Mouse (Mus musculus) limb, embryonic 15.5 days (tissue): ENCODE measurements at regions not wholly inside any gene's neighbourhood (a gene's known extent, or its start where the extent isn't known, plus 50 kb on each side); places are given as distances from the start of the nearest gene placed in this dataset.

Experiments
- ATAC-seq: fragments of 200-750 bp; cut with Nextera tagmentation; 2 replicates; pipeline ENCODE4 v1.8.0; 2017; ENCODE audit warnings: low read depth, moderate TSS enrichment; ENCODE audit not compliant: insufficient number of reproducible peaks, low FRiP score, low TSS enrichment
- H3K27ac ChIP-seq: fragments of 300-500 bp; sonication (generic); 2 replicates; pipeline ENCODE4 v1.5.1; 2015; ENCODE audit warnings: moderate library complexity, mild to moderate bottlenecking, inconsistent platforms
- H3K27me3 ChIP-seq: fragments of 300-500 bp; sonication (generic); 2 replicates; pipeline ENCODE4 v1.6.1; 2015; ENCODE audit warnings: inconsistent platforms
- H3K36me3 ChIP-seq: fragments of 300-500 bp; sonication (generic); 2 replicates; pipeline ENCODE4 v1.6.1; 2015; ENCODE audit warnings: inconsistent platforms
- H3K4me1 ChIP-seq: fragments of 300-500 bp; sonication (generic); 2 replicates; pipeline ENCODE4 v1.6.1; 2015; ENCODE audit warnings: inconsistent platforms
- H3K4me2 ChIP-seq: fragments of 300-500 bp; sonication (generic); 2 replicates; pipeline ENCODE4 v1.6.1; 2015; ENCODE audit warnings: mild to moderate bottlenecking, inconsistent platforms
- H3K4me3 ChIP-seq: fragments of 300-500 bp; sonication (generic); 2 replicates; pipeline ENCODE4 v1.5.1; 2015; ENCODE audit warnings: mild to moderate bottlenecking, inconsistent platforms
- H3K9ac ChIP-seq: fragments of 300-500 bp; sonication (generic); 2 replicates; pipeline ENCODE4 v1.6.1; 2015; ENCODE audit warnings: inconsistent platforms
- H3K9me3 ChIP-seq: fragments of 300-500 bp; sonication (generic); 2 replicates; pipeline ENCODE4 v1.6.1; 2016; ENCODE audit warnings: inconsistent platforms
- WGBS: fragments of 180-500 bp; shearing (Covaris S2); methylation state at CpG from one replicate; pipeline ENCODE4 v1.1.7; 2015; 5-methylcytosine and 5-hydroxymethylcytosine counted together

DNA sequence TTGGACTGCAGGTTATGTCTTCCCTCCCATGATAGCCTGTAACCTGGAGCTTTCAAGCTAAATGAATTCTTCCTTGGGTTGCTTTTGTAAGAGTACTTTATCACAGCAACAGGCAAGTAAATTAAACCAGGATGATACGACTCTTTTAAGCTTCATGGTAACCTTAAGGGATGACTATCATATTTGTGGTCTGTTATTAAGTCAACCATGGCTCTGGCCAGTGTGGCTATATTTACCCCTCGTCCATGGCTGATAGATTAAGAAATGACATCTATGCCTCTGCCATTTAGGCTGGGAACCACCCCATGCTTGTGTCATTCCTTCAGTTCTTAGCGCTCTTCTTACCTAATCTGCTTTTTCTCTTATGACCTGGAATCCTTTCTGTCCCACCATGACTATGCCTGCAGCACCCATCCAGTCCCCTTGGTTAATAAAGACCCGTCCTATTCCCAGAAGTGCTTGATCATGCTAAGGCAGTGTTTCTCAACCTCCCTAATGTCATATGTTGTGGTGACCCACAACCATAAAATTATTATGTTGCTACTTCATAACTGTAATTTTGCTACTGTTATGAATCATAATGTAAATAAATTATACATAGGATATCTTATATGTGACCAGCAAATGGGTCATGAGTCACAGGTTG is 214.5 kb upstream of the Nbea start:
- WGBS = 88% methylated on average over 4 of the region's 4 CpGs

DNA sequence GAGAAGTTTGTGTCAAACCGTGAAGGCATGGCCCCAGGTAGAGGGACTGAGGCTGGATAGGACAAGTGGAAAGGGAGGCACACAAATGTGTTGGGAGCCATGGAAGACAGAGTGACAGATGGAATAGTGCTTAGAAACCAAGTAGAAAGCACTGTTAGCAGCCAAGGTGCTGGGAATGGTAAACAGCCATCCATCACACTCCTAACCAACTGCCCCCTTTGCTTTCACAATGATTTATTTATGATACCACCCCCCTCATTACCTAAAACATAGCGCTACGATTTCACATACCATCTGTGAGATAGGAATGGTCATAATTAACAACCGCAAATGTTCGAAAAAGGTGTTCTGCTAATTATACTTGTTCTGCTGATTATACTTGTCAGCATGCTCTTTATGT is 209.6 kb upstream of the Nbea start:
- ATAC-seq = no peak

More for the DNA sequence above, 214.5 kb upstream of the Nbea start:
- H3K27me3 ChIP-seq = no peaks in the 10 kb centered on the region
- H3K9me3 ChIP-seq = no peaks in the 10 kb centered on the region
- no peaks in the 10 kb centered on the region for H3K4me1 ChIP-seq
- H3K36me3 ChIP-seq = no peaks in the 10 kb centered on the region
- no peak overlapping the region for H3K4me3 ChIP-seq
- no peak overlapping the region for H3K27ac ChIP-seq
- H3K9ac ChIP-seq = no peak overlapping the region
- no peak for ATAC-seq
- H3K4me2 ChIP-seq = no peak overlapping the region

DNA sequence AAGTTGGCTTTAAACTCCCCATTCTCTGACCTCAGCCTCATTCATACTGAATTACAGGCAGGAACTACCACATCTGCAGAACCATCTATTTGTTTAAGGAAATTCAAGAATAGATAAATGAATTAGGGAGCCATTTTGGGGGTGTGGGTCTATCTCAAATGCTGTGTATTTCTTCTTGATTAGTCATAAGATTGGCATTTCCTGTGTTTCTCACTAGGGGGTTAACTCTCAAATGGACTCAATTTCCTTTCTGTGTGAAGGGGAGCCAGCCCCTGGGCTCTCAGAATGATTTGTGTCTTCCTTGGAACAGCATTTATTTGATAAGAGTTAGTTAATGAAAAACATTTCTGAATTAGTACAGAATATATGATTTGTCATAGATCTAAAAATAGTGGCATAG is 196.8 kb upstream of the Nbea start:
- Histone ChIP-seq H3K27me3 (no peaks in the 10 kb centered on the region), H3K4me3 (no peak overlapping the region), H3K27ac (no peak overlapping the region), H3K36me3 (no peaks in the 10 kb centered on the region), H3K4me2 (no peak overlapping the region), H3K4me1 (no peaks in the 10 kb centered on the region), H3K9me3 (no peaks in the 10 kb centered on the region), H3K9ac (no peak overlapping the region)
- no peak for ATAC-seq

More for the DNA sequence above, 209.6 kb upstream of the Nbea start:
- WGBS = 54% methylated on average over 5 of the region's 5 CpGs
- H3K9me3 ChIP-seq = no peaks in the 10 kb centered on the region
- no peaks in the 10 kb centered on the region for H3K4me1 ChIP-seq
- H3K9ac ChIP-seq = no peak overlapping the region
- no peaks in the 10 kb centered on the region for H3K27me3 ChIP-seq
- H3K4me2 ChIP-seq = no peak overlapping the region
- no peak overlapping the region for H3K27ac ChIP-seq
- H3K36me3 ChIP-seq = no peaks in the 10 kb centered on the region
- no peak overlapping the region for H3K4me3 ChIP-seq

DNA sequence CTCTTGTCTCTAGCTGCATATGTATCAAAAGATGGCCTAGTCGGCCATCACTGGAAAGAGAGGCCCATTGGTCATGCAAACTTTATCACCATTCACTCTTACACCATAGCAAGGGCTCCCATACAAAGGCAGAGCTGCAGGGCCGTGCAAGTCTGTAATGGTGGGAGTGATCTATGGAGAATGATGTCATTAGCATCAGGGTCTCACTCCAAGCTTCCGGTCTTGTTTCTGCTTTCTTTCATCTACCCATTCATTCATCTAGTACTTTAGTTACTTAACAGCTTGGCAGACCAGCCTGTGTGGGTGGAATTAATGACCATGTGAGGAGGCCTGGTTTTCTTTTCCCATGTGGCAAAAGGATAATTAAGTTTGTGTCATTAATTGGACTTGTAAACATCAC is 196.0 kb upstream of the Nbea start:
- ATAC-seq = no peak
- H3K4me3 ChIP-seq = no peak overlapping the region
- H3K9ac ChIP-seq = no peak overlapping the region
- H3K36me3 ChIP-seq = no peaks in the 10 kb centered on the region
- no peaks in the 10 kb centered on the region for H3K9me3 ChIP-seq
- no peak overlapping the region for H3K27ac ChIP-seq
- no peaks in the 10 kb centered on the region for H3K4me1 ChIP-seq
- H3K4me2 ChIP-seq = no peak overlapping the region
- WGBS = 45% methylated on average over 3 of the region's 3 CpGs
- H3K27me3 ChIP-seq = no peaks in the 10 kb centered on the region

DNA sequence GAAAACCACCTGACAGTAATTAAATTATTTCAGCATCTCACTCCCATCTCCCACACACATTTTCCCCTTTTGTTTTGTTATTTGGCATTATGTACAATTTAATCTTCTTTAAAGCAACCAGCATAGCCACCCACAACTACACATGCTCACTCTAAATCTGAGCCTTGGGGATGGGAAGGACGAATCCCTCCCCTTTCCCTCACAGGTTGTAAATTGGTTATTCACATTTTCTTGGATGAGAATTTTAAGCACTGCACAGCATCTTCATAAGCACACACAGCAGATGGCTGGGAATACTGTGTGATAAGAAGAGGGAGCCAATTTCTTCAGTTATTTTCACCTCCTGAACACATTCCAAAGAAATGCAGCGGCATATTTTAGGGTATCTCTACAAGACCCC is 179.0 kb upstream of the Nbea start:
- no peaks in the 10 kb centered on the region for H3K9me3 ChIP-seq
- H3K4me3 ChIP-seq = no peak overlapping the region
- ATAC-seq = no peak
- no peak overlapping the region for H3K4me2 ChIP-seq
- H3K4me1 ChIP-seq = no peaks in the 10 kb centered on the region
- no peaks in the 10 kb centered on the region for H3K36me3 ChIP-seq
- no peaks in the 10 kb centered on the region for H3K27me3 ChIP-seq
- no peak overlapping the region for H3K9ac ChIP-seq
- no peak overlapping the region for H3K27ac ChIP-seq
- WGBS = 76% methylated on average over 2 of the region's 2 CpGs

DNA sequence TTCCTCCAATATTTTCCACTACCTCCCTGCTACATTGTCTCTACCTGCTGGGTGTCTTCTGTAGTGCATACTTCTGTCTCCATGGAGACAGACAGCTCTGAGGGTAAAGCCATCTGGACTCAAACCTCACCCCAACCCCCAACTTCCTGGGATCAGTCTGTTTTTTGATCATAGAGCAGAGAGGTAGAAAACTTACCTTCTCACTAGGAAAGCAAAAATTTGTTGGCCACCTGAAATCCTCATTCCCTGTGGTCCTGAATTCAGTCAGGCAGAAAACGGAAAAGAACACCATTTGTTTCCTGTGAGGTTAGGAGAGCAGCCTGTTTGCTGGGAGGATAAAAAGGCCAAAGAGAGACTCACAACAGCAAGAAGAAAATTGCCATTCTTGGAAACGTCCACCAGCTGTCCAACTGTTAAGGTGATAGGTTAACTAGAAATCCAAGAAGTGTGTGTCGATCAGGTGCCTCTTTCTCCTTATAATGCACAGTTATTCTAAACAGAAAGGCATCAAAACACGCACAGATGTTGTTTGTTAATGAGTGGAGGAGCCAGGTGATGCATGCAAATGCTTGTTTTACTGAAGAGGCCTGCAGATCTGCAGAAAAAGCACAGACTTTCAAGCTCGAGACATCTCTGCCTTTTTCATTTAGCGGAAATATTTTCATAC is 173.7 kb upstream of the Nbea start:
- H3K4me1 ChIP-seq = no peaks in the 10 kb centered on the region
- no peaks in the 10 kb centered on the region for H3K36me3 ChIP-seq
- H3K9ac ChIP-seq = no peak overlapping the region
- ATAC-seq = no peak
- WGBS = 37% methylated on average over 6 of the region's 6 CpGs
- H3K4me2 ChIP-seq = no peak overlapping the region
- no peaks in the 10 kb centered on the region for H3K9me3 ChIP-seq
- H3K4me3 ChIP-seq = no peak overlapping the region
- no peak overlapping the region for H3K27ac ChIP-seq
- H3K27me3 ChIP-seq = no peaks in the 10 kb centered on the region

DNA sequence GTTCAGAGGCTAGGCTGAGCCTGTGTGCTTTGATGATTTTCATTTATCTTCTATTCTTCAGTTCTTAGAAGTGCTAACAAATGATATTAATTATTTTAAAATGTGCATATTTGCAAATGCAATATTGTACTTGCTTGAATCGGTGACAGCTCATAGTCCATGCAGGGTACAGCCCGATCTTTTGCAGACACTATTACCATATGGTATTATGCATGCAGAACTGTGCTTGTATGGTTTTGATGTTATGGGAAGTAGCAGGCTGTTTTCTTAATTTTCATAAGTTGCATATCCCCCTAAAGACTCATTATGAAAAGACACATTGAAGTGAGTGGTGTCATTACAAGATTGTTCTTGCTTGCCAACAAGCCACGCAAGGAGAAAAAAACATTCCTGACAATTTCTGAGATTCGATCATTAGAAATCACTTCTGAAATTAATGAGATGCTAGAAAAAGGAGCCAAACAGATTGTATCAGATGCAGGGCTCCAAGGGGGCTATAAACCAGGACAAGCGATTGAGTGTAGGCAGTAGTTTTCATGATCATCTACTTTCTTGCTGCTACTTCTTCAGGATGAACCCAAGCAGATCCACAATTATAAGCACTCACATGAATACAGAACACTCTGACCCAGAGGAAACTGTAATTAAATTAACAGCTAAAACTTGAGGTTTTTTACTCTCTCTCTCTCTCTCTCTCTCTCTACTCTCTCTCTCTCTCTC is 172.8 kb upstream of the Nbea start:
- WGBS = 70% methylated on average over 5 of the region's 5 CpGs

More for the DNA sequence above, 172.8 kb upstream of the Nbea start:
- no peak overlapping the region for H3K4me2 ChIP-seq
- no peak overlapping the region for H3K4me3 ChIP-seq
- no peaks in the 10 kb centered on the region for H3K36me3 ChIP-seq
- H3K9me3 ChIP-seq = no peaks in the 10 kb centered on the region
- H3K9ac ChIP-seq = no peak overlapping the region
- no peaks in the 10 kb centered on the region for H3K27me3 ChIP-seq
- H3K27ac ChIP-seq = no peak overlapping the region
- H3K4me1 ChIP-seq = no peaks in the 10 kb centered on the region
- ATAC-seq = no peak
